Comparison of ENCODE assay signal across 10 mouse cellular contexts in the genomic region with DNA sequence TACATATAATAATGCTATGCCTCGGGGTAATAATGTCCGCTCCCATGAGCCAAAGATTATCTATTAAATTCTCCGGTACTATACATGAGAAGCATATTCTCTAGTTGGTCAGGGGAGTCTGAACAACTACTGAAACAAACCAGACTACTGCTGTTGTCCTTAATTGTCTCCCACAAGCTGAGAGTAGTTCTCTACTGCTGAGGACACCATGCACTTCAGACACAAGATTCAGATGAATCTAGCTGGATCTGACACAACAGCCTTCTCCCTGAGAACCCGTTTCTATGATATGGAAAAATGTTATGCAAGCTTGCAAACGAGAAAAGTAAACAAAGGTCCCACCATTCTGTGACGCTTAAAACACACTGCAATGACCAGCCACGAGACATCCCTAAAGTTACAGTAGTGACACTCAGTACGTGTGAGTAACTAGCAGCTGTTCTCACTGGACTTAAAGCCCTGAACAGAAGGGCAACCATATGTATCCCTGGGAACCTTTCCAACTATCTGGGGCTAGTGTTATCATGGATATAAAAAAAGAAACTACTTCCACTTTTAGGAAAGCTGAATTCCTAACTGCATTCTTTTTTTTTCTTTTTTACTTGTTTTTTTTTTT.
A peak's percentile ranks its signal among the peaks of the same experiment; 100 is the strongest.
DNase-seq lines count a peak whose midpoint lies in the region; ATAC-seq lines count a peak whose summit lies in the region.
"Had no signal": no experiment of that assay in that cellular context is flagged by ENCODE, and none has a peak within 500 bp of the region (broad histone marks: within the 10 kb centered on the region; RNA-seq: fewer than 3 reads in every experiment).

No protein-coding gene starts in this region.

- H3K36me3 ChIP-seq in forebrain, embryonic 13.5 days (ENCODE audit: poor library complexity, severe bottlenecking), result no peaks in the 10 kb centered on the region
- H3K36me3 ChIP-seq in forebrain, embryonic 10.5 days (replicated peaks), result no peaks in the 10 kb centered on the region

- no peak overlapping the region for H3K4me2 ChIP-seq in forebrain, embryonic 13.5 days
- H3K4me2 ChIP-seq: liver, embryonic 11.5 days had no signal

- H3K4me1 ChIP-seq in forebrain, embryonic 13.5 days, result no peaks in the 10 kb centered on the region
- no peaks in the 10 kb centered on the region for H3K4me1 ChIP-seq in forebrain, embryonic 10.5 days

- H3K9ac ChIP-seq in forebrain, embryonic 13.5 days, result no peak overlapping the region

- H3K27ac ChIP-seq in forebrain, embryonic 13.5 days, result no peak overlapping the region
- H3K27ac ChIP-seq in forebrain, embryonic 10.5 days, result no peak overlapping the region

- WGBS in forebrain, embryonic 13.5 days, result 80% methylated on average over 8 of the region's 8 CpGs
- 92% methylated on average over 8 of the region's 8 CpGs for WGBS in forebrain, embryonic 10.5 days

- H3K4me3 ChIP-seq in forebrain, embryonic 13.5 days, result no peak overlapping the region
- no peak overlapping the region for H3K4me3 ChIP-seq in forebrain, embryonic 10.5 days

- no peaks in the 10 kb centered on the region for H3K27me3 ChIP-seq in forebrain, embryonic 13.5 days
- H3K27me3 ChIP-seq in forebrain, embryonic 10.5 days (ENCODE audit: poor library complexity, severe bottlenecking), result no peaks in the 10 kb centered on the region

- ATAC-seq in forebrain, embryonic 13.5 days, result peak; percentile 83
- ATAC-seq: Patski had no signal

- H3K9me3 ChIP-seq in forebrain, embryonic 13.5 days (replicated peaks), result no peaks in the 10 kb centered on the region
- no peaks in the 10 kb centered on the region for H3K9me3 ChIP-seq in forebrain, embryonic 10.5 days

- DNase-seq in forebrain, embryonic 10.5 days (ENCODE audit: extremely low spot score, low spot score), result no peak
- DNase-seq in right cerebral cortex, adult 18-20 months, result peak; percentile 49
- DNase-seq in right cerebral cortex, postnatal 14 days, result no peak
- peak; percentile 51 to 59 for DNase-seq in left cerebral cortex, adult 18-20 months (ENCODE audit: low spot score in 2 of 2)
- DNase-seq in adrenal gland, adult (ENCODE audit: inconsistent age in 2 of 2, low spot score in 1 of 2), result no peak
- no peak for DNase-seq in thymus, postnatal 0 days (ENCODE audit: low spot score)
- no peak for DNase-seq in adrenal gland, adult 18-20 months (ENCODE audit: low spot score in 2 of 2)

Comparison
In these comparisons a context has a peak if more than half of its experiments do, and no peak if none do; other contexts are left out.
1. DNase-seq: peak in right cerebral cortex, adult 18-20 months (single experiment) and left cerebral cortex, adult 18-20 months (2 of 2); none in forebrain, embryonic 10.5 days (single experiment), right cerebral cortex, postnatal 14 days (single experiment), adrenal gland, adult (0 of 2), thymus, postnatal 0 days (single experiment) and adrenal gland, adult 18-20 months (0 of 2).